Mouse (Mus musculus): ENCODE measurements around the gene Gm13271.
"Not testable (repeated sequence)": the region's sequence is repeated elsewhere in the genome, so short reads cannot be mapped to it uniquely, and the experiment has no call there.

Gm13271 gene

DNA sequence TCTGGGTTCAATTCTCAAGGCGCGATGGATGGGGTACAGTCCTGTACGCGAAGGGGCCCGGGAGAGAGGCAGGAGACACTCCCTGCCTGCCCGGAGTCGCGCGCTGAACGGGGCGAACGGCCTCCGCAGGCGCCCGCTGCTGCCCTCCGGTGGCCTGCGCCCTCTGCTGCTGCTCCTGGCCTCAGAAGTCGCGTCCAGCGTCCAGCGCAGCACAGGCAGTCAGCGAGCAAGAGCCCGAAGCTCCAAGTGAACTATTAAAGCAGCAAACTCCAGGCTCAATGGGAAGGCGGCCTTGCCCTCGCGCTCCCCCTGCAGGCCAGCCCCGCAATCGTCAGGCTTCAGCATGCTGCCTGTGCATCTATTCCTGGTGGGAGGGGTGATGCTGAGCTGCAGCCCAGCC lies 5.8 kb downstream of the Gm13271 start:
- DNase-seq (ENCODE audit: low read depth, low spot score): peak; percentile 75

DNA sequence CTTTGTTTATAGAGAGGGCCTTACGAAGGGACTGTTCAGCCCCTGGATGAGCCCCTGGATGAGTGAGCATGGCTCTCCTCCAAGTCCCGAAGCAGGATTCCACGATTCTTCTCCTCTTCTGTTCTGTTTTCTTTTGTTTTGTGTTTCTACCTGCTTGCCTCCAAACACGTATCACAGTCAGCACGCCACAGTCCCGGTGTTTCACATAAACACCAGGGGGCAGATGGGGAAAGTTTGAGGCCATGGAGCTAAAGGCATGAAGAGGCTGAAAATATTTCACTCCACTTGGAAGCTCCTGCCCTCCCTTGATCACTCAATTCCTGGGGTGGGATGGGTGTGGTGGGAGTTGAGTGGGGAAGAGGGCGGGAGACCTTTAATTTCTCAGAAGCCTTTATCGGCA lies 7.1 kb downstream of the Gm13271 start:
- not testable (repeated sequence) for DNase-seq (ENCODE audit: low read depth, low spot score)

DNA sequence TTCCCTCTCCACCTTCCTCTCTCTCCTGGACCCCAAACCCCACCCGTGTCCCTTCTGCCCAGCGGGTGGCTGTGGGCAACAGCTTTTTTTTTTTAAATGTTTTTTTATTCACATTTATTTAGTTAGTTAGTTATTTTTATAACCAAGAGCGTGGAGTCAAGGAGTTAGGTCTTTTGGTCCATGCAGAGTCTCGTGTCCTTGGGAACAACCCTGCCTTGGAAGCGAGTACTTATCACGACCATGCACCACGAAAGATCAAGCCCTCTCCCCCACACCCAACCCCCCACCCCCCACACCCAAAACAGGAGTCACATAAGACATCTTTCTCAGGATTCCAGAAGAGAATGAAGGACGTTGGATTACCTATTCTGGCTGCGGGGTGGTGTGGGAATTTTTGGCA lies 7.7 kb downstream of the Gm13271 start:
- DNase-seq (ENCODE audit: low read depth, low spot score): not testable (repeated sequence)

DNA sequence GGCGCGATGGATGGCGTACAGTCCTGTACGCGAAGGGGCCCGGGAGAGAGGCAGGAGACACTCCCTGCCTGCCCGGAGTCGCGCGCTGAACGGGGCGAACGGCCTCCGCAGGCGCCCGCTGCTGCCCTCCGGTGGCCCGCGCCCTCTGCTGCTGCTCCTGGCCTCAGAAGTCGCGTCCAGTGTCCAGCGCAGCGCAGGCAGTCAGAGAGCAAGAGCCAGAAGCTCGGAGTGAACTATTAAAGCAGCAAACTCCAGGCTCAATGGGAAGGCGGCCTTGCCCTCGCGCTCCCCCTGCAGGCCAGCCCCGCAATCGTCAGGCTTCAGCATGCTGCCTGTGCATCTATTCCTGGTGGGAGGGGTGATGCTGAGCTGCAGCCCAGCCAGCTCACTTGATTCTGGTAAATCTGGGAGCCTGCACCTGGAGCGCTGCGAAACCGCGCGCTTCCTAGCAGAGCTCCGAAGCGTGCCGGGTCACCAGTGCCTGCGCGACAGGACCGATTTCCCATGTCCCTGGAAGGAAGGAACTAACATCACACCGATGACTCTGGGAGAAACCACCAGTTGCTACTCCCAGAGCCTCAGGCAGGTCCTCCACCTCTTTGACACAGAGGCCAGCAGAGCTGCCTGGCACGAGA lies 8.8 kb downstream of the Gm13271 start:
- DNase-seq (ENCODE audit: low read depth, low spot score): peak; percentile 43

DNA sequence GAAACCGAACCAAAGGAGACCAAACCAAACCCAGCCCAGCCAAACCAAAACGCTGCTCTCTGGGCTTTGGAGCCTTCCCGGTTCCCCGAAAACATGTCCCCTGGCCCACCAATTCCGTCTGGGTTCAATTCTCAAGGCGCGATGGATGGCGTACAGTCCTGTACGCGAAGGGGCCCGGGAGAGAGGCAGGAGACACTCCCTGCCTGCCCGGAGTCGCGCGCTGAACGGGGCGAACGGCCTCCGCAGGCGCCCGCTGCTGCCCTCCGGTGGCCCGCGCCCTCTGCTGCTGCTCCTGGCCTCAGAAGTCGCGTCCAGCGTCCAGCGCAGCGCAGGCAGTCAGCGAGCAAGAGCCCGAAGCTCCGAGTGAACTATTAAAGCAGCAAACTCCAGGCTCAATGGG lies 18.9 kb downstream of the Gm13271 start, which contains the start of gene Gm13290:
Gene Gm13290 (plus strand): TSS at position 301 of the 400 bp plus-strand sequence.
- DNase-seq (ENCODE audit: low read depth, low spot score): not testable (repeated sequence)

DNA sequence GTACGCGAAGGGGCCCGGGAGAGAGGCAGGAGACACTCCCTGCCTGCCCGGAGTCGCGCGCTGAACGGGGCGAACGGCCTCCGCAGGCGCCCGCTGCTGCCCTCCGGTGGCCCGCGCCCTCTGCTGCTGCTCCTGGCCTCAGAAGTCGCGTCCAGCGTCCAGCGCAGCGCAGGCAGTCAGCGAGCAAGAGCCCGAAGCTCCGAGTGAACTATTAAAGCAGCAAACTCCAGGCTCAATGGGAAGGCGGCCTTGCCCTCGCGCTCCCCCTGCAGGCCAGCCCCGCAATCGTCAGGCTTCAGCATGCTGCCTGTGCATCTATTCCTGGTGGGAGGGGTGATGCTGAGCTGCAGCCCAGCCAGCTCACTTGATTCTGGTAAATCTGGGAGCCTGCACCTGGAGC lies 22.0 kb downstream of the Gm13271 start, which contains the start of gene Gm13289:
Gene Gm13289 (plus strand): TSS at position 301 of the 400 bp plus-strand sequence.
- DNase-seq (ENCODE audit: low read depth, low spot score): not testable (repeated sequence)

DNA sequence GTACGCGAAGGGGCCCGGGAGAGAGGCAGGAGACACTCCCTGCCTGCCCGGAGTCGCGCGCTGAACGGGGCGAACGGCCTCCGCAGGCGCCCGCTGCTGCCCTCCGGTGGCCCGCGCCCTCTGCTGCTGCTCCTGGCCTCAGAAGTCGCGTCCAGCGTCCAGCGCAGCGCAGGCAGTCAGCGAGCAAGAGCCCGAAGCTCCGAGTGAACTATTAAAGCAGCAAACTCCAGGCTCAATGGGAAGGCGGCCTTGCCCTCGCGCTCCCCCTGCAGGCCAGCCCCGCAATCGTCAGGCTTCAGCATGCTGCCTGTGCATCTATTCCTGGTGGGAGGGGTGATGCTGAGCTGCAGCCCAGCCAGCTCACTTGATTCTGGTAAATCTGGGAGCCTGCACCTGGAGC lies 24.9 kb downstream of the Gm13271 start, which contains the start of gene Gm13272:
Gene Gm13272 (plus strand): TSS at position 301 of the 400 bp plus-strand sequence.
- not testable (repeated sequence) for DNase-seq (ENCODE audit: low read depth, low spot score)

DNA sequence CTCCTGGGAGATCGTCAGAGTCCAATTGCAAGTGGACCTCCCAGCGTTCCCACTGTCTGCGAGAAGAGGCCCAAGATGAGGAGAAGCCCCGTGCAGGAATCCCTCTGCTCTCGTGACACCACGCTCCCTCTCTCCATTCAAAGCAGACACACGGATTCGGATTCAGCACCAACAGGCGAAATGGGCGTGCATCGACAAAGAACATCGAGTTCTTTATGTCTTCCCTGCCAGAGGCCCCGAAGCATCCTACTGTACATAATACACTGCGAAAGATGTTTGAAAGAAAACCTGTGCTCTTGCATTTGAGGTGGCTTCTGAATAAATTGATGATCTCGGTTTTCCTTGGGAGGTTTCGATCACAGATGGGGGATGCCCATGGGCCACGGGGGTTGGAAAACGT lies 25.7 kb downstream of the Gm13271 start:
- DNase-seq (ENCODE audit: low read depth, low spot score): not testable (repeated sequence)

DNA sequence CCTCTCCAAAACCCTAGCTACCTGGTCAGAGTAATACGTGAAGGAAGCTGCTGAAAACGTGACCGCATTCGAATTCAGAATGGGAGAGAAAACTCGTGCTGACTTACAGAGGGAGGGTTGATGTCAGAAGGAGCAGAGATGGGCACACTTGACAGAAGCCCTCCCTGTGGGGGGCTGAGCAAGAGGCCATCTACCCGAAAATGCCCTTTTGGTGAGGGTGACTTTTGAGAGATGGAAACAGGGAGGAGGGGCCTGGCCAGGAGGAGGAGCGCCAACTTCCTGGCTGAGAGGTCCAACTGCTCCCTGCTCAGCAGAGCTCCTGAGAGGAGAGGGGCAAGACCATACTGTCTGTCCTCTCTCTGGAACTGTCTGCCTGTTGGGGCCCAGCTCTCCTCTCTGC lies 27.2 kb downstream of the Gm13271 start, which contains the start of gene Ifnz:
Gene Ifnz (plus strand): TSS at position 301 of the 400 bp plus-strand sequence.
- not testable (repeated sequence) for DNase-seq (ENCODE audit: low read depth, low spot score)

DNA sequence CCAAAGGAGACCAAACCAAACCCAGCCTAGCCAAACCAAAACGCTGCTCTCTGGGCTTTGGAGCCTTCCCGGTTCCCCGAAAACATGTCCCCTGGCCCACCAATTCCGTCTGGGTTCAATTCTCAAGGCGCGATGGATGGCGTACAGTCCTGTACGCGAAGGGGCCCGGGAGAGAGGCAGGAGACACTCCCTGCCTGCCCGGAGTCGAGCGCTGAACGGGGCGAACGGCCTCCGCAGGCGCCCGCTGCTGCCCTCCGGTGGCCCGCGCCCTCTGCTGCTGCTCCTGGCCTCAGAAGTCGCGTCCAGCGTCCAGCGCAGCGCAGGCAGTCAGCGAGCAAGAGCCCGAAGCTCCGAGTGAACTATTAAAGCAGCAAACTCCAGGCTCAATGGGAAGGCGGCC lies 27.7 kb downstream of the Gm13271 start:
- DNase-seq (ENCODE audit: low read depth, low spot score): not testable (repeated sequence)

DNA sequence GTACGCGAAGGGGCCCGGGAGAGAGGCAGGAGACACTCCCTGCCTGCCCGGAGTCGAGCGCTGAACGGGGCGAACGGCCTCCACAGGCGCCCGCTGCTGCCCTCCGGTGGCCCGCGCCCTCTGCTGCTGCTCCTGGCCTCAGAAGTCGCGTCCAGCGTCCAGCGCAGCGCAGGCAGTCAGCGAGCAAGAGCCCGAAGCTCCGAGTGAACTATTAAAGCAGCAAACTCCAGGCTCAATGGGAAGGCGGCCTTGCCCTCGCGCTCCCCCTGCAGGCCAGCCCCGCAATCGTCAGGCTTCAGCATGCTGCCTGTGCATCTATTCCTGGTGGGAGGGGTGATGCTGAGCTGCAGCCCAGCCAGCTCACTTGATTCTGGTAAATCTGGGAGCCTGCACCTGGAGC lies 30.7 kb downstream of the Gm13271 start, which contains the start of gene Gm13276:
Gene Gm13276 (plus strand): TSS at position 301 of the 400 bp plus-strand sequence.
- DNase-seq (ENCODE audit: low read depth, low spot score): not testable (repeated sequence)

DNA sequence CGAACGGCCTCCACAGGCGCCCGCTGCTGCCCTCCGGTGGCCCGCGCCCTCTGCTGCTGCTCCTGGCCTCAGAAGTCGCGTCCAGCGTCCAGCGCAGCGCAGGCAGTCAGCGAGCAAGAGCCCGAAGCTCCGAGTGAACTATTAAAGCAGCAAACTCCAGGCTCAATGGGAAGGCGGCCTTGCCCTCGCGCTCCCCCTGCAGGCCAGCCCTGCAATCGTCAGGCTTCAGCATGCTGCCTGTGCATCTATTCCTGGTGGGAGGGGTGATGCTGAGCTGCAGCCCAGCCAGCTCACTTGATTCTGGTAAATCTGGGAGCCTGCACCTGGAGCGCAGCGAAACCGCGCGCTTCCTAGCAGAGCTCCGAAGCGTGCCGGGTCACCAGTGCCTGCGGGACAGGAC lies 33.7 kb downstream of the Gm13271 start, which contains the start of gene Gm13277:
Gene Gm13277 (plus strand): TSS at position 231 of the 400 bp plus-strand sequence.
- not testable (repeated sequence) for DNase-seq (ENCODE audit: low read depth, low spot score)

DNA sequence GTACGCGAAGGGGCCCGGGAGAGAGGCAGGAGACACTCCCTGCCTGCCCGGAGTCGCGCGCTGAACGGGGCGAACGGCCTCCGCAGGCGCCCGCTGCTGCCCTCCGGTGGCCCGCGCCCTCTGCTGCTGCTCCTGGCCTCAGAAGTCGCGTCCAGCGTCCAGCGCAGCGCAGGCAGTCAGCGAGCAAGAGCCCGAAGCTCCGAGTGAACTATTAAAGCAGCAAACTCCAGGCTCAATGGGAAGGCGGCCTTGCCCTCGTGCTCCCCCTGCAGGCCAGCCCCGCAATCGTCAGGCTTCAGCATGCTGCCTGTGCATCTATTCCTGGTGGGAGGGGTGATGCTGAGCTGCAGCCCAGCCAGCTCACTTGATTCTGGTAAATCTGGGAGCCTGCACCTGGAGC lies 36.6 kb downstream of the Gm13271 start, which contains the start of gene Gm13278:
Gene Gm13278 (plus strand): TSS at position 301 of the 400 bp plus-strand sequence.
- not testable (repeated sequence) for DNase-seq (ENCODE audit: low read depth, low spot score)

DNA sequence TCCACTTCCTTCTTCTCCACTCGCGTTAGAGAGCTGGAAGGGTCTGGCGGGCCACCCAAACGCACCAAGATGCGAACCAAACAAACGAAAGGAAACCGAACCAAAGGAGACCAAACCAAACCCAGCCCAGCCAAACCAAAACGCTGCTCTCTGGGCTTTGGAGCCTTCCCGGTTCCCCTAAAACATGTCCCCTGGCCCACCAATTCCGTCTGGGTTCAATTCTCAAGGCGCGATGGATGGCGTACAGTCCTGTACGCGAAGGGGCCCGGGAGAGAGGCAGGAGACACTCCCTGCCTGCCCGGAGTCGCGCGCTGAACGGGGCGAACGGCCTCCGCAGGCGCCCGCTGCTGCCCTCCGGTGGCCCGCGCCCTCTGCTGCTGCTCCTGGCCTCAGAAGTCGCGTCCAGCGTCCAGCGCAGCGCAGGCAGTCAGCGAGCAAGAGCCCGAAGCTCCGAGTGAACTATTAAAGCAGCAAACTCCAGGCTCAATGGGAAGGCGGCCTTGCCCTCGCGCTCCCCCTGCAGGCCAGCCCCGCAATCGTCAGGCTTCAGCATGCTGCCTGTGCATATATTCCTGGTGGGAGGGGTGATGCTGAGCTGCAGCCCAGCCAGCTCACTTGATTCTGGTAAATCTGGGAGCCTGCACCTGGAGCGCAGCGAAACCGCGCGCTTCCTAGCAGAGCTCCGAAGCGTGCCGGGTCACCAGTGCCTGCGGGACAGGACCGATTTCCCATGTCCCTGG lies 39.4 kb downstream of the Gm13271 start, which contains the start of gene Gm13275:
Gene Gm13275 (plus strand): TSS at position 552 of the 740 bp plus-strand sequence.
- not testable (repeated sequence) for DNase-seq (ENCODE audit: low read depth, low spot score)

DNA sequence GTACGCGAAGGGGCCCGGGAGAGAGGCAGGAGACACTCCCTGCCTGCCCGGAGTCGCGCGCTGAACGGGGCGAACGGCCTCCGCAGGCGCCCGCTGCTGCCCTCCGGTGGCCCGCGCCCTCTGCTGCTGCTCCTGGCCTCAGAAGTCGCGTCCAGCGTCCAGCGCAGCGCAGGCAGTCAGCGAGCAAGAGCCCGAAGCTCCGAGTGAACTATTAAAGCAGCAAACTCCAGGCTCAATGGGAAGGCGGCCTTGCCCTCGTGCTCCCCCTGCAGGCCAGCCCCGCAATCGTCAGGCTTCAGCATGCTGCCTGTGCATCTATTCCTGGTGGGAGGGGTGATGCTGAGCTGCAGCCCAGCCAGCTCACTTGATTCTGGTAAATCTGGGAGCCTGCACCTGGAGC lies 42.4 kb downstream of the Gm13271 start, which contains the start of gene Gm13279:
Gene Gm13279 (plus strand): TSS at position 301 of the 400 bp plus-strand sequence.
- not testable (repeated sequence) for DNase-seq (ENCODE audit: low read depth, low spot score)

DNA sequence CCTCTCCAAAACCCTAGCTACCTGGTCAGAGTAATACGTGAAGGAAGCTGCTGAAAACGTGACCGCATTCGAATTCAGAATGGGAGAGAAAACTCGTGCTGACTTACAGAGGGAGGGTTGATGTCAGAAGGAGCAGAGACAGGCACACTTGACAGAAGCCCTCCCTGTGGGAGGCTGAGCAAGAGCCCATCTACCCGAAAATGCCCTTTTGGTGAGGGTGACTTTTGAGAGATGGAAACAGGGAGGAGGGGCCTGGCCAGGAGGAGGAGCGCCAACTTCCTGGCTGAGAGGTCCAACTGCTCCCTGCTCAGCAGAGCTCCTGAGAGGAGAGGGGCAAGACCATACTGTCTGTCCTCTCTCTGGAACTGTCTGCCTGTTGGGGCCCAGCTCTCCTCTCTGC lies 44.7 kb downstream of the Gm13271 start, which contains the start of gene Gm13285:
Gene Gm13285 (plus strand): TSS at position 301 of the 400 bp plus-strand sequence.
- DNase-seq (ENCODE audit: low read depth, low spot score): not testable (repeated sequence)

DNA sequence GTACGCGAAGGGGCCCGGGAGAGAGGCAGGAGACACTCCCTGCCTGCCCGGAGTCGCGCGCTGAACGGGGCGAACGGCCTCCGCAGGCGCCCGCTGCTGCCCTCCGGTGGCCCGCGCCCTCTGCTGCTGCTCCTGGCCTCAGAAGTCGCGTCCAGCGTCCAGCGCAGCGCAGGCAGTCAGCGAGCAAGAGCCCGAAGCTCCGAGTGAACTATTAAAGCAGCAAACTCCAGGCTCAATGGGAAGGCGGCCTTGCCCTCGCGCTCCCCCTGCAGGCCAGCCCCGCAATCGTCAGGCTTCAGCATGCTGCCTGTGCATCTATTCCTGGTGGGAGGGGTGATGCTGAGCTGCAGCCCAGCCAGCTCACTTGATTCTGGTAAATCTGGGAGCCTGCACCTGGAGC lies 48.3 kb downstream of the Gm13271 start, which contains the start of gene Gm13287:
Gene Gm13287 (plus strand): TSS at position 301 of the 400 bp plus-strand sequence.
- DNase-seq (ENCODE audit: low read depth, low spot score): not testable (repeated sequence)
